Mouse (Mus musculus) C2C12 (cell line): ENCODE results near the gene Zc3h18. TPM values are rescaled to one million over a fixed set of nuclear protein-coding genes. Genes with fewer than 3 reads are reported as not detected.

Source experiments
- H3K27me3 ChIP-seq: one replicate; pipeline ENCODE4 v1.6.1; 2011; ENCODE audit not compliant: control insufficient read depth, insufficient read depth, insufficient read length
- H3K36me3 ChIP-seq: one replicate; pipeline ENCODE4 v1.6.1; 2011; ENCODE audit not compliant: control insufficient read depth, insufficient read depth
- H3K4me3 ChIP-seq: one replicate; pipeline ENCODE4 v1.5.1; 2011; ENCODE audit warnings: mild to moderate bottlenecking, control low read depth; ENCODE audit not compliant: poor library complexity, insufficient read depth, severe bottlenecking
- H3K79me2 ChIP-seq: one replicate; pipeline ENCODE4 v1.6.1; 2011; ENCODE audit not compliant: control insufficient read depth, insufficient read depth
- H3K79me3 ChIP-seq: one replicate; pipeline ENCODE4 v1.6.1; 2011; ENCODE audit warnings: low read depth, control low read depth
- H3ac ChIP-seq: one replicate; pipeline ENCODE3; 2011; ENCODE audit warnings: low read depth; ENCODE audit not compliant: control insufficient read depth, insufficient read length
- CEBPB ChIP-seq: IDR thresholded peaks from one replicate; pipeline ENCODE4 v1.6.1; 2011; ENCODE audit warnings: low read depth, mild to moderate bottlenecking, control low read depth, moderate library complexity
- CTCF ChIP-seq: IDR thresholded peaks from one replicate; pipeline ENCODE4 v1.5.1; 2011; ENCODE audit not compliant: control insufficient read depth, insufficient read depth, insufficient read length
- FOSL1 ChIP-seq: IDR thresholded peaks from one replicate; pipeline ENCODE4 v1.8.0; 2011; ENCODE audit warnings: mild to moderate bottlenecking, low read length; ENCODE audit not compliant: poor library complexity, insufficient read depth, severe bottlenecking
- MAX ChIP-seq: IDR thresholded peaks from one replicate; pipeline ENCODE4 v1.6.1; 2011; ENCODE audit warnings: mild to moderate bottlenecking, control low read depth
- MYOD1 ChIP-seq: IDR thresholded peaks from one replicate; pipeline ENCODE4 v1.6.1; 2011; ENCODE audit warnings: low read depth; ENCODE audit not compliant: control insufficient read depth, insufficient read length
- MYOG ChIP-seq: IDR thresholded peaks from one replicate; pipeline ENCODE4 v1.6.1; 2011; ENCODE audit not compliant: control insufficient read depth, insufficient read length; ENCODE audit errors: extremely low read depth
- USF1 ChIP-seq: IDR thresholded peaks from one replicate; pipeline ENCODE4 v1.6.1; 2011; ENCODE audit warnings: low read depth, mild to moderate bottlenecking, control low read depth, moderate library complexity
- polyA plus RNA-seq: library from polyadenylated mRNA; unstranded; fragments of >200 nt; fragmentation: generic; extraction: Trizol; gene quantifications from one replicate; pipeline ENCODE4 v1.2.1, GENCODE M21; 2012; ENCODE audit warnings: missing spikeins

Gene Zc3h18
- polyA plus RNA-seq, 1 experiment, result 43.5 TPM

DNA sequence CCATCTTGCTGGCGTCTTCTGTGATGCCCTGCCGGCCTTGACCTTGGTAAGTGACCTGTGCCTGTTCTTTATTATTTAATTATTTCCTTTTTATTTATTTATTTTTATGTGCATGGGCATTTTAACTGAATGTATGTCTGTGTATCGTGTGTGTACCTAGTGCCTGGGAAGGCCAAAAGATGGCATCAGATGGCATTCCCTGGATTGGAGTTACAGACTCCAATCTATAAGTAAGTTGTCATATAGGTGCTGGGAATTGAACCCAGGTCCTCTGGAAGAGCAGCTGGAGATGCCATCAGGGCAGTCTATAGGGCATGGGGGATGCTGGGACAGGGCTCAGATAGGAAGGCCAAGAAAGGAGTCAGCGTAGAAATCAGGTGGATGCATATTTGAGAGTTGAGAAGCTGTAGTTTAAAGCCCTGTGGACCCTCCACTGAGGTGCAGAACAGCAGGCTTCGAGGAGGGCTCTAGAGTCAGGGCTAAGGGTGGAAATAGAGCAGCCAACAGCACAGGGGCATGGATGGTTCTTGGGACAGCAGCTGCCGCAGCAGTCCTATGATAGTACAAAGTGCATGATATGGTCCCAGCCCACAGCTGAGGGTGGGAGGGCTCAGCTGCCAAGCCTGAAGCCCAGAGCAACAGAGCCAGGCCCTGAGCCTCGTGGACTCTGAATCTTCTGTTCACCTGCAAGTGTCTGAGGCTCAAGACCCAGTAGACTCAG is 15.6 kb upstream of the Zc3h18 start, which contains the start of gene Trhr2:
Gene Trhr2, minus strand, starts transcription at position 51 of the 721 bp plus-strand sequence.
- Histone ChIP-seq H3K4me3 (no peak within 1 kb of the TSS), H3K27me3 (no peaks in the 10 kb centered on the region), H3K36me3 (no peaks in the 10 kb centered on the region), H3ac (no peak within 1 kb of the TSS), H3K79me2 (no peaks in the 10 kb centered on the region), H3K79me3 (no peaks in the 10 kb centered on the region)
- no peak for TF ChIP-seq MYOD1
- no peak for TF ChIP-seq FOSL1
- TF ChIP-seq MAX, result no peak
- TF ChIP-seq CEBPB, result no peak
- TF ChIP-seq CTCF, result no peak
- TF ChIP-seq USF1, result no peak
- TF ChIP-seq MYOG, result no peak

- Histone ChIP-seq H3K36me3 (no peaks in the 10 kb centered on the region), H3K4me3 (no peak overlapping the region), H3K27me3 (no peaks in the 10 kb centered on the region), H3ac (no peak overlapping the region), H3K79me2 (no peaks in the 10 kb centered on the region), H3K79me3 (no peaks in the 10 kb centered on the region)
- TF ChIP-seq USF1, result no peak
- no peak for TF ChIP-seq MYOD1
- no peak for TF ChIP-seq FOSL1
- TF ChIP-seq MAX, result no peak
- TF ChIP-seq MYOG, result no peak
Observed at GRCm38 (mm10) chr8:122362271-122362670, 14.1 kb upstream of the Zc3h18 start.

GRCm38 (mm10) chr8:122362967-122363366 is 13.4 kb upstream of the Zc3h18 start:
- Histone ChIP-seq H3K79me2 (no peaks in the 10 kb centered on the region), H3K27me3 (no peaks in the 10 kb centered on the region), H3K36me3 (no peaks in the 10 kb centered on the region), H3K79me3 (no peaks in the 10 kb centered on the region), H3ac (no peak overlapping the region), H3K4me3 (no peak overlapping the region)
- no peak for TF ChIP-seq MYOD1
- no peak for TF ChIP-seq FOSL1
- TF ChIP-seq MAX, result no peak
- no peak for TF ChIP-seq USF1
- TF ChIP-seq MYOG, result no peak
- TF ChIP-seq CTCF, result no peak
- TF ChIP-seq CEBPB, result no peak

- TF ChIP-seq CTCF (no peak), MYOD1 (peak; percentile 64), CEBPB (no peak), FOSL1 (peak; percentile 55), MYOG (no peak), MAX (peak; percentile 67), USF1 (peak; percentile 91)
- Histone ChIP-seq H3K27me3 (no peaks in the 10 kb centered on the region), H3K4me3 (no peak overlapping the region), H3K79me3 (no peaks in the 10 kb centered on the region), H3K79me2 (no peaks in the 10 kb centered on the region), H3ac (no peak overlapping the region), H3K36me3 (no peaks in the 10 kb centered on the region)
Observed at GRCm38 (mm10) chr8:122368494-122368893, 7.9 kb upstream of the Zc3h18 start.

DNA sequence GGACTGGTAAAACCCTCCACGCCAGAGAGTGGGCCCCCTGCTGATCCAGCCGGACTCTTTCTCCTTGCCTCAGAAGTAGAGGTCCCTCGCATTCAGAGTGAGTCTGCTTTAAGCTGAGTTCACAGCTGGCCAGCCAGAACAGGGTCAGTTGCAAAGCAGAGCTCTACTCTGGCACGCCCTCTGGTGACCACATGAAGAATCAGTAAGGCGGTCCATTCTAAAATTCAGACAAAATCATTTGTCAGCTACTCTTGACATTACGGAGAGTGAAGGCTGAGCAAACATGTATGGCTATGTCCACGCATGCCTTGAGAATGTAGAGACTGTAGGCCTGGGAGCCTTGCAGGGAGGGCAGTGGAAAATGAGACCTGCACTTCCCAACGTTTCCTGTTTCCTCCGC is 6.7 kb upstream of the Zc3h18 start:
- TF ChIP-seq MAX (no peak), FOSL1 (no peak), MYOG (no peak), MYOD1 (peak; percentile 3), USF1 (no peak), CTCF (peak; percentile 71), CEBPB (no peak)
- Histone ChIP-seq H3K36me3 (no peaks in the 10 kb centered on the region), H3K4me3 (no peak overlapping the region), H3K79me3 (no peaks in the 10 kb centered on the region), H3K27me3 (no peaks in the 10 kb centered on the region), H3ac (no peak overlapping the region), H3K79me2 (no peaks in the 10 kb centered on the region)
